In the genomic region with DNA sequence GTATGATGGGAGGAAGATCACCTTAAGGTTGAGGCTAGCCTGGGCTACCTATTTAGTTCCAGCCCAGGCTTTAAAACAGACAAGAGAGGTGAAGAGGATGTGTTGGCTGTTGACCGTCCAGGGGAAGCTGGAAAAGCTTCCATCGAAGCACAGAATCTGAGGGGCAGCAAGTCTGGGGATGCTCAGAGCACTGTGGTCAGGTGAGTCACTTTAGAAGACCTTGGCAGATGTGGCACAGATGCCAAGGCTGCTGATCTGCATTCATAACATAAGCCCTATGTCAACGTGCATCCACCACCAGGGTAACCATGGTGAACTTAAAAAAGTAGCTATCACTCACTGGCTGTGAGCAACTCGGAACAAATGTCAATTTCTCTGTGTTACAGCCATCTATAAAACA, we compare ENCODE assay signal across 21 mouse cellular contexts.
"Had no signal": no experiment of that assay in that cellular context is flagged by ENCODE, and none has a peak within 500 bp of the region (broad histone marks: within the 10 kb centered on the region; RNA-seq: fewer than 3 reads in every experiment).

No protein-coding gene starts in this region.

- H3K27me3 ChIP-seq: heart, embryonic 12.5 days; hindbrain, embryonic 13.5 days; hindbrain, embryonic 15.5 days; intestine, embryonic 15.5 days; limb, embryonic 12.5 days; liver, embryonic 13.5 days; liver, embryonic 15.5 days had no signal

- H3K36me3 ChIP-seq: hindbrain, embryonic 13.5 days; hindbrain, embryonic 15.5 days; intestine, embryonic 15.5 days; liver, embryonic 13.5 days; liver, embryonic 15.5 days had no signal

- H3K4me2 ChIP-seq: heart, embryonic 12.5 days; hindbrain, embryonic 13.5 days; hindbrain, embryonic 15.5 days; intestine, embryonic 15.5 days; limb, embryonic 12.5 days; liver, embryonic 11.5 days; liver, embryonic 13.5 days; liver, embryonic 15.5 days had no signal

- H3K4me3 ChIP-seq: heart, embryonic 10.5 days; heart, embryonic 12.5 days; hindbrain, embryonic 13.5 days; hindbrain, embryonic 15.5 days; intestine, embryonic 15.5 days; layer of hippocampus, adult 2 months; left cerebral cortex, adult 2 months; limb, embryonic 10.5 days; limb, embryonic 12.5 days; liver, embryonic 13.5 days; liver, embryonic 15.5 days had no signal

- H3K9ac ChIP-seq: heart, embryonic 12.5 days; hindbrain, embryonic 13.5 days; hindbrain, embryonic 15.5 days; intestine, embryonic 15.5 days; limb, embryonic 12.5 days; liver, embryonic 13.5 days; liver, embryonic 15.5 days; liver, postnatal 0 days had no signal

- DNase-seq: gastrocnemius, postnatal 14 days; gastrocnemius, postnatal 36 days; heart, adult 18-20 months; heart, postnatal 14 days; heart, postnatal 36 days; kidney, postnatal 4 days; liver; liver, embryonic 13.5 days; liver, postnatal 0 days had no signal

- H3K9me3 ChIP-seq: heart, embryonic 10.5 days; heart, embryonic 12.5 days; hindbrain, embryonic 13.5 days; hindbrain, embryonic 15.5 days; intestine, embryonic 15.5 days; limb, embryonic 10.5 days; limb, embryonic 12.5 days; liver, embryonic 13.5 days; liver, embryonic 15.5 days had no signal

- ATAC-seq: inflammation-experienced regulatory T-cells, adult 6 months; liver, postnatal 0 days had no signal

- H3K27ac ChIP-seq: hindbrain, embryonic 13.5 days; hindbrain, embryonic 15.5 days; intestine, embryonic 15.5 days; layer of hippocampus, adult 2 months; left cerebral cortex, adult 2 months; limb, embryonic 10.5 days; limb, embryonic 12.5 days; liver, embryonic 13.5 days; liver, embryonic 15.5 days had no signal
